Mouse (Mus musculus) left cerebral cortex, adult 8-10 months (tissue): ENCODE measurements around the gene Rapgef4. TPM values are rescaled to one million over a fixed set of nuclear protein-coding genes. Genes with fewer than 3 reads are reported as not detected.

Experiments used
- DNase-seq, 2 experiments: peaks; one replicate each; pipeline ENCODE4 v3.0.0; 2022; ENCODE audit warnings: low spot score in 2 of 2
- total RNA-seq, 4 experiments: library from RNA; stranded (reverse); gene quantifications; 2 replicates each; pipeline ENCODE4 v1.2.4; 2022

Rapgef4 gene
- total RNA-seq, 4 experiments from 2014 or later: 457 to 612 (median 529) TPM

- DNase-seq: no peak
Measured at GRCm38 (mm10) chr2:71982868-71983597, 2.0 kb downstream of the Rapgef4 start.

GRCm38 (mm10) chr2:71985730-71986129 lies 4.7 kb downstream of the Rapgef4 start:
- DNase-seq: no peak

- no peak for DNase-seq
Measured at GRCm38 (mm10) chr2:71986276-71986848, 5.3 kb downstream of the Rapgef4 start.

- peak in 1 of 2 experiments; percentile 71 for DNase-seq
Measured at GRCm38 (mm10) chr2:71988572-71988971, 7.5 kb downstream of the Rapgef4 start.

GRCm38 (mm10) chr2:71992129-71992528 lies 11.1 kb downstream of the Rapgef4 start:
- no peak for DNase-seq

GRCm38 (mm10) chr2:71993729-71994423 lies 12.8 kb downstream of the Rapgef4 start:
- DNase-seq: no peak

GRCm38 (mm10) chr2:71998531-71998930 lies 17.5 kb downstream of the Rapgef4 start:
- DNase-seq: no peak

GRCm38 (mm10) chr2:72000102-72000501 lies 19.1 kb downstream of the Rapgef4 start:
- DNase-seq: no peak

- no peak for DNase-seq
Measured at GRCm38 (mm10) chr2:72002843-72003370, 21.9 kb downstream of the Rapgef4 start.

GRCm38 (mm10) chr2:72003756-72004525 lies 22.9 kb downstream of the Rapgef4 start:
- DNase-seq: no peak

GRCm38 (mm10) chr2:72005051-72005450 lies 24.0 kb downstream of the Rapgef4 start:
- DNase-seq: no peak

- DNase-seq: peak in 1 of 2 experiments; percentile 58
Measured at GRCm38 (mm10) chr2:72009446-72010218, 28.6 kb downstream of the Rapgef4 start.

GRCm38 (mm10) chr2:72015366-72015765 lies 34.3 kb downstream of the Rapgef4 start:
- no peak for DNase-seq

GRCm38 (mm10) chr2:72016013-72016412 lies 35.0 kb downstream of the Rapgef4 start:
- peak in 1 of 2 experiments; percentile 86 for DNase-seq

GRCm38 (mm10) chr2:72017168-72017567 lies 36.1 kb downstream of the Rapgef4 start:
- DNase-seq: no peak

- DNase-seq: no peak
Measured at GRCm38 (mm10) chr2:72018736-72019135, 37.7 kb downstream of the Rapgef4 start.

- no peak for DNase-seq
Measured at GRCm38 (mm10) chr2:72020755-72021154, 39.7 kb downstream of the Rapgef4 start.

- DNase-seq: no peak
Measured at GRCm38 (mm10) chr2:72021440-72021839, 40.4 kb downstream of the Rapgef4 start.

- DNase-seq: no peak
Measured at GRCm38 (mm10) chr2:72021845-72022244, 40.8 kb downstream of the Rapgef4 start.

- no peak for DNase-seq
Measured at GRCm38 (mm10) chr2:72023791-72024190, 42.8 kb downstream of the Rapgef4 start.

- no peak for DNase-seq
Measured at GRCm38 (mm10) chr2:72025660-72026059, 44.6 kb downstream of the Rapgef4 start.
